In the genomic region with DNA sequence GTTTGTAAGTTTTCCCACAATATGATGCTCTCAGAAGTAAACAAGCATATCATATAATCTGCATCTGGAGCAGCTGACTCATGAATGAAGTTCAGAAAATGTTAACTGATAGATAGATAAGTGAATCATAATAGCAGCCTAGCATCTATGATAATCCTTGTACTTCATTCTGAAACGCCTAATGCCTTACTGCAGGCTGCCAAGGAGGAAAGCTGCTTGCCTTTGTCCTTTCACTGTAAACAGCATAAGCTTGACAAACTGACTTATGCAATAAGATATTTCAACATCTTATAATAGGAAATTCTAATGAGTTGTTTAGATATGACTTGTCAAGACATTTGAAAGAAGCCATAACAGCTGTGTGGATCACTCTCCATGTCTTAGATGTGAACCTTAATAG, we compare ENCODE assay signal across 16 mouse cellular contexts.
DNase-seq lines count a peak whose midpoint lies in the region; ATAC-seq and TF ChIP-seq lines count a peak whose summit lies in the region.
"Had no signal": no experiment of that assay in that cellular context is flagged by ENCODE, and none has a peak within 500 bp of the region (broad histone marks: within the 10 kb centered on the region; RNA-seq: fewer than 3 reads in every experiment).

No protein-coding gene starts in this region.

- H3K9me3 ChIP-seq in hindbrain, embryonic 10.5 days: no peaks in the 10 kb centered on the region
- no peaks in the 10 kb centered on the region for H3K9me3 ChIP-seq in hindbrain, embryonic 12.5 days (replicated peaks)
- no peaks in the 10 kb centered on the region for H3K9me3 ChIP-seq in midbrain, embryonic 10.5 days (replicated peaks)
- no peaks in the 10 kb centered on the region for H3K9me3 ChIP-seq in midbrain, embryonic 16.5 days (replicated peaks; ENCODE audit: control insufficient read depth, low read length, poor library complexity, severe bottlenecking)
- H3K9me3 ChIP-seq: heart, embryonic 13.5 days; limb, embryonic 12.5 days; neural tube, embryonic 13.5 days had no signal

- no peak for TF ChIP-seq CTCF in brain, embryonic 14.5 days (IDR thresholded peaks at IDR 0.05; ENCODE audit: borderline replicate concordance, extremely low read depth, insufficient read depth, insufficient read length)

- H3K9ac ChIP-seq in hindbrain, embryonic 12.5 days: no peak overlapping the region
- no peak overlapping the region for H3K9ac ChIP-seq in midbrain, embryonic 16.5 days (ENCODE audit: low read depth, low read length)
- H3K9ac ChIP-seq: heart, embryonic 13.5 days; limb, embryonic 12.5 days; liver, embryonic 14.5 days; neural tube, embryonic 13.5 days had no signal

- H3K4me1 ChIP-seq in hindbrain, embryonic 10.5 days (replicated peaks): peaks cover 20% of the 10 kb centered on the region
- peaks cover 4% of the 10 kb centered on the region for H3K4me1 ChIP-seq in hindbrain, embryonic 12.5 days
- peaks cover 30% of the 10 kb centered on the region for H3K4me1 ChIP-seq in midbrain, embryonic 10.5 days
- no peaks in the 10 kb centered on the region for H3K4me1 ChIP-seq in midbrain, embryonic 16.5 days (ENCODE audit: control insufficient read depth, insufficient read depth, low read length)

- H3K27me3 ChIP-seq in hindbrain, embryonic 10.5 days (ENCODE audit: insufficient read depth, poor library complexity, severe bottlenecking): no peaks in the 10 kb centered on the region
- H3K27me3 ChIP-seq in hindbrain, embryonic 12.5 days: no peaks in the 10 kb centered on the region
- H3K27me3 ChIP-seq in midbrain, embryonic 10.5 days (ENCODE audit: low read depth, poor library complexity, severe bottlenecking): no peaks in the 10 kb centered on the region
- no peaks in the 10 kb centered on the region for H3K27me3 ChIP-seq in midbrain, embryonic 16.5 days (ENCODE audit: control insufficient read depth, insufficient read depth, low read depth, low read length)
- H3K27me3 ChIP-seq: heart, embryonic 13.5 days; limb, embryonic 12.5 days; neural tube, embryonic 13.5 days had no signal

- no peak for TF ChIP-seq POLR2A in brain, embryonic 14.5 days (IDR thresholded peaks at IDR 0.05; ENCODE audit: borderline replicate concordance, extremely low read depth, insufficient read depth, insufficient read length, poor library complexity, severe bottlenecking)

- H3K27ac ChIP-seq in hindbrain, embryonic 10.5 days: peak overlapping the region; percentile 77
- H3K27ac ChIP-seq in hindbrain, embryonic 12.5 days: no peak overlapping the region
- H3K27ac ChIP-seq in midbrain, embryonic 10.5 days (replicated peaks): peak overlapping the region; percentile 78
- no peak overlapping the region for H3K27ac ChIP-seq in midbrain, embryonic 16.5 days (ENCODE audit: low read length)
- H3K27ac ChIP-seq: heart, embryonic 13.5 days; hindbrain, postnatal 0 days; limb, embryonic 12.5 days; liver, embryonic 14.5 days; neural tube, embryonic 13.5 days had no signal

- no peak for DNase-seq in hindbrain, embryonic 10.5 days (ENCODE audit: low spot score)
- no peak for DNase-seq in midbrain, embryonic 10.5 days (ENCODE audit: low spot score)
- DNase-seq in brain, embryonic 14.5 days (ENCODE audit: low read depth): peak; percentile 10
- peak; percentile 4 for DNase-seq in lung, postnatal 36 days
- DNase-seq in cerebellum, adult 18-20 months: no peak
- DNase-seq: B cell, adult 2 months; cerebellum, adult 8-10 months; kidney, adult 11 months; thymus, postnatal 25 days had no signal

- H3K4me3 ChIP-seq in hindbrain, embryonic 10.5 days: no peak overlapping the region
- H3K4me3 ChIP-seq in hindbrain, embryonic 12.5 days: no peak overlapping the region
- no peak overlapping the region for H3K4me3 ChIP-seq in midbrain, embryonic 10.5 days
- H3K4me3 ChIP-seq in midbrain, embryonic 16.5 days (ENCODE audit: low read depth, low read length): no peak overlapping the region
- H3K4me3 ChIP-seq: heart, embryonic 13.5 days; limb, embryonic 12.5 days; neural tube, embryonic 13.5 days had no signal

- WGBS in hindbrain, embryonic 10.5 days: 55% methylated on average over 1 of the region's 1 CpGs
- 44% methylated on average over 1 of the region's 1 CpGs for WGBS in hindbrain, embryonic 12.5 days
- 56% methylated on average over 1 of the region's 1 CpGs for WGBS in midbrain, embryonic 10.5 days
- 19% methylated on average over 1 of the region's 1 CpGs for WGBS in midbrain, embryonic 16.5 days

- ATAC-seq in hindbrain, embryonic 12.5 days (ENCODE audit: low FRiP score): no peak
- ATAC-seq in midbrain, embryonic 16.5 days: no peak
- ATAC-seq: hindbrain, postnatal 0 days had no signal

- H3K36me3 ChIP-seq in hindbrain, embryonic 10.5 days: no peaks in the 10 kb centered on the region
- no peaks in the 10 kb centered on the region for H3K36me3 ChIP-seq in hindbrain, embryonic 12.5 days
- no peaks in the 10 kb centered on the region for H3K36me3 ChIP-seq in midbrain, embryonic 10.5 days
- H3K36me3 ChIP-seq in midbrain, embryonic 16.5 days (ENCODE audit: control insufficient read depth, insufficient read depth, low read length): no peaks in the 10 kb centered on the region
- H3K36me3 ChIP-seq: heart, embryonic 13.5 days; limb, embryonic 12.5 days; neural tube, embryonic 13.5 days had no signal

- no peak overlapping the region for H3K4me2 ChIP-seq in hindbrain, embryonic 12.5 days (replicated peaks)
- no peak overlapping the region for H3K4me2 ChIP-seq in midbrain, embryonic 16.5 days (ENCODE audit: low read length)
- H3K4me2 ChIP-seq: heart, embryonic 13.5 days; limb, embryonic 12.5 days; neural tube, embryonic 13.5 days had no signal

Comparison
In these comparisons a context has a peak if more than half of its experiments do, and no peak if none do; other contexts are left out.
1. H3K27ac ChIP-seq: peak in hindbrain, embryonic 10.5 days (single experiment) and midbrain, embryonic 10.5 days (single experiment); none in hindbrain, embryonic 12.5 days (single experiment) and midbrain, embryonic 16.5 days (single experiment).
2. DNase-seq: peak in brain, embryonic 14.5 days (single experiment) and lung, postnatal 36 days (single experiment); none in hindbrain, embryonic 10.5 days (single experiment), midbrain, embryonic 10.5 days (single experiment) and cerebellum, adult 18-20 months (0 of 2).